Comparison of ENCODE assay signal across 8 mouse cellular contexts in genomic region chr2:32395946-32396621, GRCm38 (mm10). TPM values are rescaled to one million over a fixed set of nuclear protein-coding genes. Genes with fewer than 3 reads are reported as not detected.
DNase-seq lines count a peak whose midpoint lies in the region; ATAC-seq lines count a peak whose summit lies in the region.

No protein-coding gene starts in this region.

- under 1% methylated on average over 59 of the region's 59 CpGs for WGBS in embryonic facial prominence, embryonic 10.5 days
- under 1% methylated on average over 59 of the region's 59 CpGs for WGBS in midbrain, embryonic 11.5 days

- H3K9me3 ChIP-seq in embryonic facial prominence, embryonic 10.5 days, result no peaks in the 10 kb centered on the region
- H3K9me3 ChIP-seq in midbrain, embryonic 11.5 days (ENCODE audit: control insufficient read depth, low read length), result no peaks in the 10 kb centered on the region

- H3K27me3 ChIP-seq in embryonic facial prominence, embryonic 10.5 days (replicated peaks; ENCODE audit: low read depth, poor library complexity, severe bottlenecking), result no peaks in the 10 kb centered on the region
- no peaks in the 10 kb centered on the region for H3K27me3 ChIP-seq in midbrain, embryonic 11.5 days (ENCODE audit: control insufficient read depth, insufficient read depth, low read length)

- H3K4me3 ChIP-seq in embryonic facial prominence, embryonic 10.5 days, result peak overlapping the region; percentile 90
- H3K4me3 ChIP-seq in midbrain, embryonic 11.5 days (ENCODE audit: low read depth, low read length), result peak overlapping the region; percentile 83

- peaks cover 29% of the 10 kb centered on the region for H3K36me3 ChIP-seq in embryonic facial prominence, embryonic 10.5 days (replicated peaks)
- H3K36me3 ChIP-seq in midbrain, embryonic 11.5 days (ENCODE audit: control insufficient read depth, insufficient read depth, low read length), result no peaks in the 10 kb centered on the region

- H3K4me1 ChIP-seq in embryonic facial prominence, embryonic 10.5 days, result peaks cover 28% of the 10 kb centered on the region
- H3K4me1 ChIP-seq in midbrain, embryonic 11.5 days (ENCODE audit: control insufficient read depth, insufficient read depth, low read length), result peaks cover 10% of the 10 kb centered on the region

- DNase-seq in adrenal gland, postnatal 14 days, result peak; percentile 94
- DNase-seq in embryonic facial prominence, embryonic 10.5 days (ENCODE audit: low spot score), result peak; percentile 93
- peak; percentile 99 for DNase-seq in heart, adult 11 months
- peak; percentile 96 for DNase-seq in kidney, adult 11 months
- DNase-seq in left cerebral cortex, postnatal 4 days, result peak; percentile 89
- DNase-seq in midbrain, embryonic 11.5 days (ENCODE audit: low spot score, missing footprints), result no peak
- peak; percentile 83 for DNase-seq in right cerebral cortex, postnatal 4 days
- peak; percentile 95 for DNase-seq in yolk sac, embryonic 10.5 days (ENCODE audit: low spot score)

- peak overlapping the region; percentile 89 for H3K27ac ChIP-seq in embryonic facial prominence, embryonic 10.5 days (replicated peaks)
- peak overlapping the region; percentile 64 for H3K27ac ChIP-seq in midbrain, embryonic 11.5 days (ENCODE audit: low read depth, low read length)

- peak; percentile 95 for ATAC-seq in midbrain, embryonic 11.5 days (ENCODE audit: low FRiP score)

- peak overlapping the region; percentile 74 for H3K4me2 ChIP-seq in midbrain, embryonic 11.5 days

- peak overlapping the region; percentile 80 for H3K9ac ChIP-seq in midbrain, embryonic 11.5 days (ENCODE audit: low read length)

- intact Hi-C loops in left cerebral cortex, postnatal 4 days (cut with DNase I), result no loop called here

RNA-seq across cellular contexts. Expression of gene Ptges2, which starts 0.4 kb away (rescaled TPM):
- 75.8 and 80.5 TPM in 2 replicates for total RNA-seq in adrenal gland, postnatal 14 days (2021)
- polyA plus RNA-seq in embryonic facial prominence, embryonic 10.5 days (2016; fragmentation: Nextera tagmentation; extraction: Ambion mirVana), result 32.2 and 32.5 TPM in 2 replicates
- total RNA-seq in left cerebral cortex, postnatal 4 days (2021), result 10 to 100 TPM; 44.9 to 48.1 TPM
- polyA plus RNA-seq in midbrain, embryonic 11.5 days (2014; fragmentation: Nextera tagmentation; extraction: Ambion mirVana), result 24.7 and 25.4 TPM in 2 replicates

RNA-seq across cellular contexts. Expression of gene Lcn2, which starts 8.0 kb away (rescaled TPM):
- 7.1 and 9.6 TPM in 2 replicates for total RNA-seq in adrenal gland, postnatal 14 days (2021)
- polyA plus RNA-seq in embryonic facial prominence, embryonic 10.5 days (2016; fragmentation: Nextera tagmentation; extraction: Ambion mirVana), result not detected in 2 replicates
- total RNA-seq in left cerebral cortex, postnatal 4 days (2021), result 1 to 10 TPM; 1.9 TPM
- 0.30 TPM in 1 of 2 replicates, not detected in the other for polyA plus RNA-seq in midbrain, embryonic 11.5 days (2014; fragmentation: Nextera tagmentation; extraction: Ambion mirVana)

RNA-seq across cellular contexts. Expression of gene 1110008P14Rik, which starts 14.3 kb away (rescaled TPM):
- total RNA-seq in adrenal gland, postnatal 14 days (2021), result 142 and 159 TPM in 2 replicates
- polyA plus RNA-seq in embryonic facial prominence, embryonic 10.5 days (2016; fragmentation: Nextera tagmentation; extraction: Ambion mirVana), result 35.0 and 39.3 TPM in 2 replicates
- 100 to 1,000 TPM; 101 to 110 TPM for total RNA-seq in left cerebral cortex, postnatal 4 days (2021)
- 46.4 and 49.4 TPM in 2 replicates for polyA plus RNA-seq in midbrain, embryonic 11.5 days (2014; fragmentation: Nextera tagmentation; extraction: Ambion mirVana)

RNA-seq across cellular contexts. Expression of gene Dnm1, which starts 42.9 kb away (rescaled TPM):
- 18.9 and 26.7 TPM in 2 replicates for total RNA-seq in adrenal gland, postnatal 14 days (2021)
- polyA plus RNA-seq in embryonic facial prominence, embryonic 10.5 days (2016; fragmentation: Nextera tagmentation; extraction: Ambion mirVana), result 20.7 and 23.5 TPM in 2 replicates
- 100 to 1,000 TPM; 241 to 308 TPM for total RNA-seq in left cerebral cortex, postnatal 4 days (2021)
- polyA plus RNA-seq in midbrain, embryonic 11.5 days (2014; fragmentation: Nextera tagmentation; extraction: Ambion mirVana), result 12.9 and 13.8 TPM in 2 replicates

RNA-seq across cellular contexts. Expression of gene Ciz1, which starts 44.0 kb away (rescaled TPM):
- 61.8 and 67.0 TPM in 2 replicates for total RNA-seq in adrenal gland, postnatal 14 days (2021)
- 65.8 and 66.4 TPM in 2 replicates for polyA plus RNA-seq in embryonic facial prominence, embryonic 10.5 days (2016; fragmentation: Nextera tagmentation; extraction: Ambion mirVana)
- total RNA-seq in left cerebral cortex, postnatal 4 days (2021), result 100 to 1,000 TPM in 1 of 2 experiments, 10 to 100 TPM in 1; 87.7 to 101 TPM
- 43.1 and 46.9 TPM in 2 replicates for polyA plus RNA-seq in midbrain, embryonic 11.5 days (2014; fragmentation: Nextera tagmentation; extraction: Ambion mirVana)
